Mouse (Mus musculus): Measurements from ENCODE around the gene Atp6v0a1.

The Atp6v0a1 gene

DNA sequence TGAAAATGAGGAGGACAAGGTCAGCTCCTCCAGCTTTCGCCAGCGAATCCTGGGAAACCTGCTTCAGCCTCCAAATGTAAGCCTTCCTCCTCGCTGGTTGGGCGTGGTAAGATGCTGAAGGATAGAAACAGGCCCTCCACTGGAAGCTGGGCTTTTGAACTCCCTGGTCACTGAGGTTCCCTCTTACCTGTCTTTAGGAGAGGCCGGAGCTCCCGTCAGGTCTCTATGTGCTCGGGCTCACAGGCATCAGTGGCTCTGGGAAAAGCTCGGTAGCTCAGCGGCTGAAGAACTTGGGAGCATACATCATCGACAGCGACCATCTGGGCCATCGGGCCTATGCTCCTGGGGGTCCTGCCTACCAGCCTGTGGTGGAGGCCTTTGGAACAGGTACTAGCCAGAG is 75.6 kb downstream of the Atp6v0a1 start:
- peak in 1 of 2 experiments; percentile 10 for DNase-seq (ENCODE audit: low spot score in 2 of 2)

DNA sequence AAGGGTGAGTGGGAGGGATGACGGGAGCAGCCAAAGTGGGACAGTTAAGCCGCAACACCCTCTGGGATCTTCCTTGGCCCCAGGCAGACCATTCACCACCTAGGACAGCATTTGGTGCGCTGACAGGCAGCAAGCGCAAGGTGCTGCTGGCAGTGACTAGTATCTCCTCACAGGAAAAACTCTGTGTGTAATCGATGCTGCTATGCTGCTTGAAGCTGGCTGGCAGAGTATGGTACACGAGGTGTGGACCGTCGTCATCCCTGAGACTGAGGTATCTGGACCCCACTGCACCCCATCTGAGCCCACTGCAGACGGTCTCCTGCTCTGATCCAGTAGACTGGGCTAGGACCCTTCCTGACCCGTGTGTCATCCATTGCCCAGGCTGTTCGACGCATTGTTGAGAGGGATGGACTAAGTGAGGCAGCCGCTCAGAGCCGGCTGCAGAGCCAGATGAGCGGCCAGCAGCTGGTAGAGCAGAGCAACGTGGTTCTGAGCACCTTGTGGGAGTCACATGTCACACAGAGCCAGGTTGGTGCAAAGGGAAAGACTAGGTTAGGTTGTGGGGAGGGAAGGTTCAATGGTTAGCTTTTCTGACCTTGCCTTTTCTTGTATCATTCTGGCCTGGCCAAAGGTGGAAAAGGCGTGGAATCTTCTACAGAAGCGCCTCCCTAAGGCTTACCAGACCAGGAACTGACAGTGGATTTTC is 76.5 kb downstream of the Atp6v0a1 start:
- DNase-seq (ENCODE audit: low spot score in 2 of 2), result no peak

DNA sequence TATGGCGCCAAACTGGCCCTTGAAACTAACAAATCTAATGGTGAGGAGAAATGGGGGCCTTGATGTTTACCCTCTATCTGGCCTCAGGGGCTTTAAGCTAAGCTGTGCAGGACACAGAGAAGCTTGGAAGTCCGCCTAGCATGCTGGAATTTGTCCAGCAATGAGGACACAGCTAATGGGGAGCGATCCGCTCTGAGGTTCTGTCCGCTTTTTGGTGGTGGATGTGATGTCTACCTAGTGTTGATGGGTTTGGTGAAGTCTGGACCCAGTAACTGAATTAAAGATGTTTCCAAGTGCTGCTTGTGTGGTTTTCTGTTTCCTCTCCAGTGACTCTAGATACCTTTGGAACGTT is 77.0 kb downstream of the Atp6v0a1 start:
- peak in 1 of 2 experiments; percentile 9 for DNase-seq (ENCODE audit: low spot score in 2 of 2)

DNA sequence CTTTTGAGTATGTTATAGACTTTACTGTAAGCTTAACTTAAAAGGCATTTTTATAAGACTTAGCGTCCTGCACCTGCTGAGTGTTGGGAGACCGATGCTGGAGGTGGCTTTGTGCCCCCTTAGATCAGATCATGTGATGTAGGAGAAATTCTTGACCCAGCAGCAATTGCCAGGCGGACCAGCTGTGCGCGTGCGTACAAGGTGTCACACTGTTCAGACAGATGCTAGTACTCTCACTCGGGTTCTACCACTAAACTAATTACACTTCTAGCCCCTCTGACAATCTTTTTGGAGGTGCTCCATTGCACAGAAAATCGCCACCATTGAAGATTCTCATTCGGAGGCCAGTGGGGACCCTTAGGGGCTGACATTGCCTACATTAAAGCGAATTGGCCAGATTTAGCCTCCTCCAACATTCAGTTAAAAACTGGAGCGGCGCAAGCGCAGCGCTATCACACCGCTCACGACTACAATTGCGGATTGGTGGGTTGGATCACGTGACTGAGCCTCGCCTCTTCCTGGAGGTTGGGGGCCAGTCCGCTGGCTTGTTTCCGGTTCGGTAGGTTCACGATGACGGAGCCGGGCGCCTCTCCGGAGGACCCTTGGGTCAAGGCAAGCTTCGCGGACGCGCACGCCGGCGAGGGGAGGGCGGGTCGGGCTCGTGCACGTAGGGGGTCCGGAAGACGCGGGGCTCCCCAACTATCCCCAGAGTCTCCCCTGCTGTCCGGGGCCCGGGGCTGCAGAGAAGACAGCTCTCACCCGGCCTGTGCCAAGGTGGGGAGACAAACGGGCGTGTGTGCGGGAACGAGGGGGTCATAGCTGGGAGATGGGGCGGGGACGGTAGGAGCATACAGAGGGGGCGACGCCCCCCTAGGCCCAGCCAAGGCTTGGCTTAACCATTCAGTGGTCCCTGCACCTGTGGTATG is 77.8 kb downstream of the Atp6v0a1 start, which contains the start of gene Mlx:
Gene Mlx, plus strand, starts transcription at position 522 of the 926 bp plus-strand sequence.
- peak; percentile 77 to 92 for DNase-seq (ENCODE audit: low spot score in 2 of 2)

DNA sequence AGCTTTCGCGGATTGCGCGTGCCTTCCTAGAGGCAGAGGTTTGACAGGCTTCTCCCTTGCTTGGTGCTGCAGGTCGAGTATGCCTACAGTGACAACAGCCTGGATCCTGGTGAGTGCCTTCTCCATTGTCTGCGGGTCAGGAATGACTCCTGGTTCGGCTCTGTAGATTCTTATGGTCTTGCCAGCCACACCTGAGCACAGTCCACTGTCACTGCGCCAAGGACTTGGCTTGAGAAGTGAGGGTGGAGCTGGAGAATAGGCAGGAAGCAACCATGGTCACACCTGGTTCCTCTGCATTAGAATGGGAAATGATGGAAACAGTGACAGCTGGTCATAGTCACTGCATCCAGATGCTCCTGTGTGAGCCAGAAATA is 78.4 kb downstream of the Atp6v0a1 start:
- no peak for DNase-seq (ENCODE audit: low spot score in 2 of 2)

GRCm38 (mm10) chr11:101089931-101090330 is 80.7 kb downstream of the Atp6v0a1 start:
- no peak for DNase-seq (ENCODE audit: low spot score in 2 of 2)

GRCm38 (mm10) chr11:101094930-101095313 is 85.7 kb downstream of the Atp6v0a1 start:
- no peak for DNase-seq (ENCODE audit: low spot score in 2 of 2)

DNA sequence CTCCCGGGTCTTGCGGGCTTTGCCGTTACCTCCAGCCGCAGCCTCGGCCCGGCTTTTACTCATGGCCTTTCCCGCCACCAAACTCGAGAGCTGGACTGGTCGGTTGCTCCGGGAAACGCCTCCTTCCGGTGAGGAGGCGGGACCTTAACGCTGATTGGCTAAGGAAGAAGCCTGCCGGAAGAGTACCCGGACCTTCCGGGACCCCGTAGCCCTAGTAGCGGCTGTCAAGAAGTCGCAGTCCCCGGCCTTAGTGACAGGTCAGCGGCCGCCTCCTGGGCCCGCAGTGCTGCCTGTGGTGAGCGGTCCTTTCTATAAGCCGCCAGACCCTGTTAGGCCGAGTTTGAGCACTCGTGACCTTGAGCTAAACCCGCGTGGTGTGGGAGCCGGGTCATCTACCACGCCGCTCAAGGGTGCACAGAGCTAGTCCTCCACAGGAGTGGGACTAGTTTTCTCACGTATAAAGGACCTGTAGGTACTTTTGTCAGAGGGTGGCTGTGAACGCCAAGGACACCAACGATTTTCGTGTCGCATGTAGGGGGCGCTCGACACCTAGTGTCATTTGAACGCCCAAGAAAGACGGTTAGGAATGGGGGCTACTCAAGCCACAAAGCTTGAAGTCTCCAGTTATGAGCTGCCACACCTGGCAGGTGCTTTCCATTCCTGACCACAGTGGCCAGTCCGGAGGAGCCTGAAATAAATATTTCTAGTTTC is 86.2 kb downstream of the Atp6v0a1 start, which contains the start of gene Psmc3ip:
Gene Psmc3ip, minus strand, starts transcription at position 123 of the 711 bp plus-strand sequence.
- peak; percentile 93 to 97 for DNase-seq (ENCODE audit: low spot score in 2 of 2)

DNA sequence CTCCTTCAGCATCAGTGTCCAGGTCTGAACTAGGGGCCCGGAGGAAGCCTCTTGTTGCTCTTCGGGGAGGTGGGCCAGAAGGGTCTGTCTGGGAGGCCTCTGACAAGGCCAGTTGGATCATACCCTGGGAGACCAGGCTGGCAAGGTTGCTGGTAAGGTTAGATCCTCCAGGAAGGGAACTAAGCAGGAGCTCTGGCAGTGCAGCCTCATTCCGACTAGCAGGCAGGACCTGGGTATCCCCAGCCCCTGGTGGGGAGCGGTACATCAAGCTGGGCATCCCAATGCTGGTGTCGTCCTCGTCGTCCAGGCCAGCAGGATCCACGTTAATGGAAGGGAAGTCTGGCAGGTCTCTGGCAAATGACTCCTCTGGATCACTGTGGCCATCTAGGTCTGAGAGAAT is 89.0 kb downstream of the Atp6v0a1 start:
- DNase-seq (ENCODE audit: low spot score in 2 of 2), result no peak

GRCm38 (mm10) chr11:101103011-101103410 is 93.8 kb downstream of the Atp6v0a1 start:
- no peak for DNase-seq (ENCODE audit: low spot score in 2 of 2)

DNA sequence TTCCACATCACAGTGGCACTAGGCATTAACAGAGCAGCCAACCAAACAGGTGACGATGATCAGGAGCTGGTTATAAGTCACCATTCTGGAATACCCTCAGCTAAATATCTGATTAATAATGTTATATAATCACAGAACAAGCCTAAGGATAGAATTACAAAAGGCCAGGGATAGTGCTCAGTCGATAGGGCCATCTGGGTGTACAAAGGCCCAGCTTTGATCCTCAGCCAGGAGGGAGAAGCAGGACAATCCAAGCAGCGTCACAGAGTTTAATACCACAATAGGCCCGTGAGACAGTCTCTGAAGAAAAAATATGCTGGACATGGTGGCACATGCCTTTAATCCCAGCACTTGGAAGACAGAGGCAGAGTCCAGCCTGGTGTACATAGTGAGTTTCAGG is 100.1 kb downstream of the Atp6v0a1 start:
- no peak for DNase-seq (ENCODE audit: low spot score in 2 of 2)

GRCm38 (mm10) chr11:101110708-101111107 is 101.5 kb downstream of the Atp6v0a1 start:
- DNase-seq (ENCODE audit: low spot score in 2 of 2), result no peak

DNA sequence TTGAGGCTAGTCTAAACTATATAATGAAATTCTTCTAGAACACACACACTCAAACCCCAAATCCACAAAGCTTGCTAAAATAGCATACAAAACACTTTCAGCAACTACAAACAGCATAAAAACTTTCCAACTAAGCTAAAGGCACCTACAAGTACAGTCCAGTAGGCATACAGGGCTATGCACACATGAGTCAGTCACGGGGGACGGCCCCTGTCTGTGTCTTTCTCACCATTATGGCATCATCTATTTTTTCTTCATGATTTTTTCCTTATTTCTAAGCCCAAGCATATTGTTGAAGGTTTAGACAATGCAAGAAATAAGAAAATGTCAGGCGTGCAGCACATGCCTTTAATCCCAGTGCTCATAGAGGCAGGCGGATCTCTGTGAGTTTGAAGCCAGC is 101.9 kb downstream of the Atp6v0a1 start:
- DNase-seq (ENCODE audit: low spot score in 2 of 2), result no peak

DNA sequence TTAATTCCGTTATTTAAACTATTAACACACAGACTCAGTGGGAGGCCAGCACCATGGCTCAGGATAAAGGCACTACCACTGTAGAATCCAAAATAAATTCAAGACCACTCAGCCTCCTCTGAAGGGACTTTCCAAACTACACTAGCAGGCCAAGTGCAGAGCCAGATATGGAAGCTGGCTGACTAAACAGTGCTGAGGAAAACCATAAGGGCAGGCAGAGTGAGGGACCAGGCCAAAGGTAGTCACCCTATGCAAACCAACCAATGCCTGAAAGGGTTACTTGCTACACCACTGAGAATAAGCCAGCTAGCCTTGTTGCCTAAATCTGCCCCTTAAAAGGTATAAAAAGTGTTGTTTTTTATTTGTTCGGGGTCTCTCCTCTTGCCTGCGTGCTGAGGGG is 102.9 kb downstream of the Atp6v0a1 start:
- no peak for DNase-seq (ENCODE audit: low spot score in 2 of 2)
